9 mouse cellular contexts compared by ENCODE assay signal in genomic region chr4:150031234-150031890, GRCm38 (mm10). TPM values are rescaled to one million over a fixed set of nuclear protein-coding genes. Genes with fewer than 3 reads are reported as not detected.
DNase-seq lines count a peak whose midpoint lies in the region; ATAC-seq and TF ChIP-seq lines count a peak whose summit lies in the region.
"Had no signal": no experiment of that assay in that cellular context is flagged by ENCODE, and none has a peak within 500 bp of the region (broad histone marks: within the 10 kb centered on the region; RNA-seq: fewer than 3 reads in every experiment).

No protein-coding gene starts in this region.

- H3K4me1 ChIP-seq in liver, adult 2 months (ENCODE audit: control insufficient read depth, insufficient read depth, low read length), result peaks cover 7% of the 10 kb centered on the region
- peaks cover 16% of the 10 kb centered on the region for H3K4me1 ChIP-seq in hindbrain, embryonic 11.5 days (replicated peaks; ENCODE audit: control insufficient read depth, insufficient read depth, low read length)
- peaks cover 28% of the 10 kb centered on the region for H3K4me1 ChIP-seq in limb, embryonic 14.5 days (ENCODE audit: control insufficient read depth, insufficient read depth, low read length)
- peaks cover 7% of the 10 kb centered on the region for H3K4me1 ChIP-seq in small intestine, adult 2 months (ENCODE audit: control insufficient read depth, insufficient read depth, insufficient read length, low read length)

- TF ChIP-seq CTCF in liver, adult 2 months (IDR thresholded peaks at IDR 0.05; ENCODE audit: low read depth, low read length), result no peak
- no peak for TF ChIP-seq CTCF in small intestine, adult 2 months (IDR thresholded peaks at IDR 0.05; ENCODE audit: extremely low read depth, insufficient read length, insufficient replicate concordance, low read depth, low read length)

- H3K79me2 ChIP-seq in liver, adult 2 months (ENCODE audit: control insufficient read depth, insufficient read depth, low read length), result no peaks in the 10 kb centered on the region

- H3K27me3 ChIP-seq in liver, adult 2 months (ENCODE audit: control insufficient read depth, insufficient read depth, low read length), result no peaks in the 10 kb centered on the region
- H3K27me3 ChIP-seq in hindbrain, embryonic 11.5 days (ENCODE audit: control insufficient read depth, insufficient read depth, low read length), result peaks cover 73% of the 10 kb centered on the region
- H3K27me3 ChIP-seq in limb, embryonic 14.5 days (ENCODE audit: control insufficient read depth, insufficient read depth, low read length), result peaks cover 61% of the 10 kb centered on the region
- H3K27me3 ChIP-seq in small intestine, adult 2 months (ENCODE audit: control insufficient read depth, insufficient read depth, low read length), result peaks cover 22% of the 10 kb centered on the region
- H3K27me3 ChIP-seq: Patski had no signal

- H3K9me3 ChIP-seq in hindbrain, embryonic 11.5 days (ENCODE audit: control insufficient read depth, low read length), result no peaks in the 10 kb centered on the region
- H3K9me3 ChIP-seq in limb, embryonic 14.5 days (ENCODE audit: control insufficient read depth, low read length), result no peaks in the 10 kb centered on the region

- no peak overlapping the region for H3K4me3 ChIP-seq in liver, adult 2 months (ENCODE audit: insufficient read depth, low read depth, low read length)
- peak overlapping the region; percentile 38; the same call in 1 of the 2 replicates for H3K4me3 ChIP-seq in hindbrain, embryonic 11.5 days (ENCODE audit: low read depth, low read length)
- peak overlapping the region; percentile 49 for H3K4me3 ChIP-seq in limb, embryonic 14.5 days (replicated peaks; ENCODE audit: low read length)
- H3K4me3 ChIP-seq in small intestine, adult 2 months (ENCODE audit: low read depth, low read length), result peak overlapping the region; percentile 64; the same call in 1 of the 2 replicates

- H3K36me3 ChIP-seq in liver, adult 2 months (ENCODE audit: control insufficient read depth, insufficient read depth, low read length), result no peaks in the 10 kb centered on the region
- no peaks in the 10 kb centered on the region for H3K36me3 ChIP-seq in hindbrain, embryonic 11.5 days (ENCODE audit: control insufficient read depth, insufficient read depth, low read length)
- H3K36me3 ChIP-seq in limb, embryonic 14.5 days (ENCODE audit: control insufficient read depth, insufficient read depth, low read length), result no peaks in the 10 kb centered on the region
- no peaks in the 10 kb centered on the region for H3K36me3 ChIP-seq in small intestine, adult 2 months (ENCODE audit: control insufficient read depth, insufficient read depth, low read length)

- TF ChIP-seq POLR2A in liver, adult 2 months (IDR thresholded peaks at IDR 0.05; ENCODE audit: extremely low read depth, insufficient read depth, low read length), result no peak
- TF ChIP-seq POLR2A in limb, embryonic 14.5 days (IDR thresholded peaks at IDR 0.05; ENCODE audit: borderline replicate concordance, extremely low read depth, insufficient read depth, insufficient read length), result no peak
- no peak for TF ChIP-seq POLR2A in small intestine, adult 2 months (IDR thresholded peaks at IDR 0.05; ENCODE audit: low read depth, low read length)

- peak; percentile 13; the same call in 1 of the 2 replicates for ATAC-seq in hindbrain, embryonic 11.5 days (ENCODE audit: low FRiP score)
- ATAC-seq in limb, embryonic 14.5 days (ENCODE audit: low FRiP score, low read depth), result no peak

- WGBS in liver, adult 2 months, result 29% methylated on average over 14 of the region's 14 CpGs
- 31% methylated on average over 14 of the region's 14 CpGs for WGBS in hindbrain, embryonic 11.5 days
- WGBS in limb, embryonic 14.5 days, result 10% methylated on average over 14 of the region's 14 CpGs
- WGBS in small intestine, adult 2 months, result 13% methylated on average over 14 of the region's 14 CpGs

- H3K4me2 ChIP-seq in hindbrain, embryonic 11.5 days (replicated peaks; ENCODE audit: low read depth, low read length), result peak overlapping the region; percentile 81
- H3K4me2 ChIP-seq in limb, embryonic 14.5 days (replicated peaks; ENCODE audit: low read depth, low read length, severe bottlenecking), result peak overlapping the region; percentile 93

- peak; percentile 61 for DNase-seq in liver, adult 2 months (ENCODE audit: extremely low read depth, low read depth, low spot score)
- no peak for DNase-seq in liver
- peak; percentile 81 to 82 for DNase-seq in cerebellum, postnatal 10 days
- DNase-seq in hindbrain, embryonic 11.5 days (ENCODE audit: low spot score), result peak; percentile 33
- no peak for DNase-seq in limb, embryonic 14.5 days (ENCODE audit: low spot score)
- DNase-seq in urinary bladder, adult 18-20 months (ENCODE audit: low spot score in 2 of 2), result no peak
- DNase-seq in frontal cortex, postnatal 14 days (ENCODE audit: low spot score in 2 of 2), result no peak

- H3K27ac ChIP-seq in liver, adult 2 months (replicated peaks; ENCODE audit: insufficient read depth, low read depth, low read length), result no peak overlapping the region
- H3K27ac ChIP-seq in hindbrain, embryonic 11.5 days (ENCODE audit: low read depth, low read length), result no peak overlapping the region
- H3K27ac ChIP-seq in limb, embryonic 14.5 days (replicated peaks; ENCODE audit: low read depth, low read length), result no peak overlapping the region
- no peak overlapping the region for H3K27ac ChIP-seq in small intestine, adult 2 months (ENCODE audit: insufficient read depth, low read depth, low read length)

- no peak overlapping the region for H3K9ac ChIP-seq in liver, adult 2 months (ENCODE audit: low read depth, low read length)
- no peak overlapping the region for H3K9ac ChIP-seq in hindbrain, embryonic 11.5 days (ENCODE audit: low read depth, low read length)
- no peak overlapping the region for H3K9ac ChIP-seq in limb, embryonic 14.5 days (ENCODE audit: low read depth, low read length, severe bottlenecking)

RNA-seq across cellular contexts. Expression of gene H6pd, which starts 22.5 kb away (rescaled TPM):
- total RNA-seq in liver, adult 2 months (2014; rRNA removed), result 121 and 187 TPM in 2 replicates
- polyA plus RNA-seq in liver, adult 2 months (2012; rRNA removed), result 183 and 205 TPM in 2 replicates
- 2.1 and 2.8 TPM in 2 replicates for polyA plus RNA-seq in hindbrain, embryonic 11.5 days (2014; fragmentation: Nextera tagmentation; extraction: Ambion mirVana)
- polyA plus RNA-seq in limb, embryonic 14.5 days (2012; rRNA removed), result 22.6 and 30.1 TPM in 2 replicates
- 13.3 and 15.7 TPM in 2 replicates for polyA plus RNA-seq in limb, embryonic 14.5 days (2014; fragmentation: Nextera tagmentation; extraction: Ambion mirVana)
- polyA plus RNA-seq in small intestine, adult 2 months (2012; rRNA removed), result 17.7 and 22.0 TPM in 2 replicates

RNA-seq across cellular contexts. Expression of gene Gpr157, which starts 55.8 kb away (rescaled TPM):
- 1.6 and 2.0 TPM in 2 replicates for total RNA-seq in liver, adult 2 months (2014; rRNA removed)
- 1.4 and 2.0 TPM in 2 replicates for polyA plus RNA-seq in liver, adult 2 months (2012; rRNA removed)
- polyA plus RNA-seq in hindbrain, embryonic 11.5 days (2014; fragmentation: Nextera tagmentation; extraction: Ambion mirVana), result 0.24 and 0.68 TPM in 2 replicates
- polyA plus RNA-seq in limb, embryonic 14.5 days (2012; rRNA removed), result 3.8 and 4.5 TPM in 2 replicates
- polyA plus RNA-seq in limb, embryonic 14.5 days (2014; fragmentation: Nextera tagmentation; extraction: Ambion mirVana), result 0.48 and 0.52 TPM in 2 replicates
- polyA plus RNA-seq in small intestine, adult 2 months (2012; rRNA removed), result 2.6 and 3.5 TPM in 2 replicates

Comparison
In these comparisons a context has a peak if more than half of its experiments do, and no peak if none do; other contexts are left out.
1. DNase-seq: peak in liver, adult 2 months (single experiment), cerebellum, postnatal 10 days (2 of 2) and hindbrain, embryonic 11.5 days (single experiment); none in liver (single experiment), limb, embryonic 14.5 days (single experiment), urinary bladder, adult 18-20 months (0 of 2) and frontal cortex, postnatal 14 days (0 of 2).